ENCODE assay signal across 16 mouse cellular contexts in the genomic region with DNA sequence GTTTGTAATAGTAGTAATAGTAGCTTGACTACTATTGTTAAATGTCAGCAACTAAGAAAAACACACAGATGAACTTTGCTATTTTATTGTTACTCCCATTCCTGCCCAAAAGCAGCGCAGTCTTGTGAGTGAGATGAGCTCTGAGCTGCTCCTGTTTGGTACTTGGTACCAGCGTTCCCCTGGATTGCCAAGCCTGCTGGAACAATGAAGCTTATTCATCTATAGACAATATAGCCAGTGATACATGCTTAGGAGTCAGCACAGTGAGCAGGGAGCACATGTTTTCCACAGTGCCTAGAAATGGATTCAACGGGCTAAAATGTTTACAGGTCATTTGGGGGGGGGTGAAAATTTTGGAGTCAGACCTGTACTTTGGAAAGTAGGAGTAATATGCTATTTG. TPM values are rescaled to one million over a fixed set of nuclear protein-coding genes. Genes with fewer than 3 reads are reported as not detected.
"Had no signal": no experiment of that assay in that cellular context is flagged by ENCODE, and none has a peak within 500 bp of the region (broad histone marks: within the 10 kb centered on the region; RNA-seq: fewer than 3 reads in every experiment).

No protein-coding gene starts in this region.

- H3K9me3 ChIP-seq: limb, embryonic 12.5 days; liver, embryonic 13.5 days; midbrain, embryonic 12.5 days; neural tube, embryonic 13.5 days had no signal

- H3K4me2 ChIP-seq: limb, embryonic 12.5 days; liver, embryonic 13.5 days; midbrain, embryonic 12.5 days; neural tube, embryonic 13.5 days had no signal

- H3K27ac ChIP-seq: limb, embryonic 12.5 days; liver, embryonic 13.5 days; midbrain, embryonic 12.5 days; neural tube, embryonic 13.5 days had no signal

- ATAC-seq: inflammation-experienced regulatory T-cells, adult 6 months; intestine, postnatal 0 days; liver, postnatal 0 days; midbrain, embryonic 16.5 days had no signal

- H3K4me3 ChIP-seq: limb, embryonic 12.5 days; liver, embryonic 13.5 days; midbrain, embryonic 12.5 days; neural tube, embryonic 13.5 days had no signal

- DNase-seq: kidney, adult 8-10 months; kidney, postnatal 25 days; liver; liver, embryonic 13.5 days; liver, postnatal 0 days; right cerebral cortex, postnatal 4 days; spleen, adult 18-20 months; thymus, adult 2 months; thymus, postnatal 25 days had no signal

- H3K9ac ChIP-seq: limb, embryonic 12.5 days; liver, embryonic 13.5 days; liver, postnatal 0 days; midbrain, embryonic 12.5 days; neural tube, embryonic 13.5 days had no signal

- H3K36me3 ChIP-seq: limb, embryonic 12.5 days; liver, embryonic 13.5 days; midbrain, embryonic 12.5 days; neural tube, embryonic 13.5 days had no signal

- H3K4me1 ChIP-seq: limb, embryonic 12.5 days; liver, embryonic 13.5 days; midbrain, embryonic 12.5 days; neural tube, embryonic 13.5 days had no signal

- H3K27me3 ChIP-seq: limb, embryonic 12.5 days; liver, embryonic 13.5 days; midbrain, embryonic 12.5 days; neural tube, embryonic 13.5 days had no signal

RNA-seq across cellular contexts. Expression of a gene that starts 50.5 kb away (rescaled TPM):
- total RNA-seq: megakaryocyte-erythroid progenitor cell, adult 5-6 weeks had no signal
